Comparison of ENCODE assay signal across 9 mouse cellular contexts in the genomic region with DNA sequence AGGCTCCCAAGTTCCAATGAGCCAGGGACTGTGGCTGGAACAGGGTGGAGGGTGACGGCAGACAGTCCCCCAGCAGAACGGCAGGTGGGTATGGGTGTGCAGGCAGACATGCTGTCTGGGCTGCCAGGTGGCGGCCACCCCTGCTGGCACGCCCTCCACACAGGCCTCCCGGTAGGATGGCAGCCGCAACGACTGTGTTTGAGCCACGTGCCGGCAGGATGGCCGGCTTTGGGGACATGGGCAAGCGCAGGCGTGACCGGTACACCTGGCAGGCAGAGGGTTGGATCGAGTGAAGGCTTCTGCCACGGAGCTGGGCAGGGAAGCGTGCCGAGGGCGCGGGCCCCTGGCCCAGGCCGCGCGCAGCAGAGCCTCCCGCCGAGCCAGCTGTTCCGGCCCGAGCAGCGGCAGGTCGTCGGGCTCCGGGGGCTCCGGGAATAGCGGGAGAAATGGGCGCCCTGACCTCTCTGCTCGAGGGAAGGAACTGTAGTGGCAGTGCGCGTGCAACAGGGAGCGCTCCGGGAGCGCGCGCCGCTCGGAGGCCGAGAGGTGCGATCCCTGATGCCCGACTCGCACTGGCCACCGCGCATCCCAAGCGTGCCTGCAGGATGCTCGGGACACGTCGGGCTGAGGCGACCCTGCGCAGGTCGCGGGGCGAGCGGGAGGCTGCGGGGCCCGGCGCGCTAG. TPM values are rescaled to one million over a fixed set of nuclear protein-coding genes. Genes with fewer than 3 reads are reported as not detected.
DNase-seq lines count a peak whose midpoint lies in the region; ATAC-seq and TF ChIP-seq lines count a peak whose summit lies in the region.
"Had no signal": no experiment of that assay in that cellular context is flagged by ENCODE, and none has a peak within 500 bp of the region (broad histone marks: within the 10 kb centered on the region; RNA-seq: fewer than 3 reads in every experiment).

No protein-coding gene starts in this region.

- no peak for TF ChIP-seq CTCF in testis, adult 2 months (IDR thresholded peaks at IDR 0.05; ENCODE audit: control insufficient read depth, insufficient read depth, insufficient replicate concordance, low read depth, low read length)

- H3K27me3 ChIP-seq in testis, adult 2 months (ENCODE audit: control insufficient read depth, insufficient read depth, low read length), result no peaks in the 10 kb centered on the region
- peaks cover 33% of the 10 kb centered on the region for H3K27me3 ChIP-seq in neural tube, embryonic 14.5 days (ENCODE audit: control insufficient read depth, insufficient read depth, low read length)

- no peaks in the 10 kb centered on the region for H3K9me3 ChIP-seq in neural tube, embryonic 14.5 days (ENCODE audit: control insufficient read depth, low read length)

- WGBS in neural tube, embryonic 14.5 days, result 2% methylated on average over 43 of the region's 63 CpGs

- TF ChIP-seq POLR2A in testis, adult 2 months (IDR thresholded peaks at IDR 0.05; ENCODE audit: control insufficient read depth, low read depth, low read length), result no peak

- peak overlapping the region; percentile 48 for H3K9ac ChIP-seq in neural tube, embryonic 14.5 days (replicated peaks; ENCODE audit: low read depth, low read length)

- H3K36me3 ChIP-seq in testis, adult 2 months (ENCODE audit: control insufficient read depth, insufficient read depth, low read length), result no peaks in the 10 kb centered on the region
- no peaks in the 10 kb centered on the region for H3K36me3 ChIP-seq in neural tube, embryonic 14.5 days (ENCODE audit: control insufficient read depth, insufficient read depth, low read length)

- peak overlapping the region; percentile 5 for H3K4me3 ChIP-seq in testis, adult 2 months (ENCODE audit: control insufficient read depth, low read depth, low read length)
- H3K4me3 ChIP-seq in neural tube, embryonic 14.5 days (ENCODE audit: low read depth, low read length), result peak overlapping the region; percentile 40
- H3K4me3 ChIP-seq: erythroblast, embryonic 14.5 days had no signal

- ATAC-seq in neural tube, embryonic 14.5 days (ENCODE audit: low read depth), result 0 out of 2 replicates have a peak, but pooled peaks have one; percentile 15

- peak; percentile 50 to 64 for DNase-seq in cerebellum, adult 18-20 months
- no peak for DNase-seq in cerebellum, adult 9-10 months
- DNase-seq in testis, postnatal 14 days (ENCODE audit: low spot score), result no peak
- DNase-seq in kidney, postnatal 4 days, result peak; percentile 49 to 52
- DNase-seq in left cerebral cortex, adult 8-10 months (ENCODE audit: low spot score in 2 of 2), result no peak
- no peak for DNase-seq in lung, postnatal 36 days

- H3K4me2 ChIP-seq in neural tube, embryonic 14.5 days (ENCODE audit: low read depth, low read length), result peak overlapping the region; percentile 89

- H3K4me1 ChIP-seq in testis, adult 2 months (ENCODE audit: control insufficient read depth, insufficient read depth, low read length), result peaks cover 14% of the 10 kb centered on the region
- peaks cover 12% of the 10 kb centered on the region; the same call in 1 of the 2 replicates for H3K4me1 ChIP-seq in neural tube, embryonic 14.5 days (ENCODE audit: control insufficient read depth, insufficient read depth, low read length)

- no peak overlapping the region for H3K27ac ChIP-seq in testis, adult 2 months (ENCODE audit: control insufficient read depth, insufficient read depth, low read depth, low read length)
- H3K27ac ChIP-seq in neural tube, embryonic 14.5 days (ENCODE audit: low read depth, low read length), result no peak overlapping the region

RNA-seq across cellular contexts. Expression of gene Grin2c, which starts 17.2 kb away (rescaled TPM):
- 1.2 and 1.5 TPM in 2 replicates for polyA plus RNA-seq in testis, adult 2 months (2012; rRNA removed)
- 0.24 and 0.45 TPM in 2 replicates for polyA plus RNA-seq in neural tube, embryonic 14.5 days (2014; fragmentation: Nextera tagmentation; extraction: Ambion mirVana)
- 10 to 100 TPM; 32.4 to 37.5 (median 36.3) TPM for total RNA-seq in left cerebral cortex, adult 8-10 months (2022)

RNA-seq across cellular contexts. Expression of gene Fdxr, which starts 27.0 kb away (rescaled TPM):
- 28.0 and 30.7 TPM in 2 replicates for polyA plus RNA-seq in testis, adult 2 months (2012; rRNA removed)
- 12.5 and 14.6 TPM in 2 replicates for polyA plus RNA-seq in neural tube, embryonic 14.5 days (2014; fragmentation: Nextera tagmentation; extraction: Ambion mirVana)
- total RNA-seq in left cerebral cortex, adult 8-10 months (2022), result 10 to 100 TPM; 15.1 to 20.1 (median 17.5) TPM

RNA-seq across cellular contexts. Expression of gene Fads6, which starts 47.6 kb away (rescaled TPM):
- 6.4 and 7.0 TPM in 2 replicates for polyA plus RNA-seq in testis, adult 2 months (2012; rRNA removed)
- 1.4 and 1.9 TPM in 2 replicates for polyA plus RNA-seq in neural tube, embryonic 14.5 days (2014; fragmentation: Nextera tagmentation; extraction: Ambion mirVana)
- 10 to 100 TPM; 18.4 to 21.9 (median 20.2) TPM for total RNA-seq in left cerebral cortex, adult 8-10 months (2022)

RNA-seq across cellular contexts. Expression of gene Otop2, which starts 57.1 kb away (rescaled TPM):
- 8.5 and 8.9 TPM in 2 replicates for polyA plus RNA-seq in testis, adult 2 months (2012; rRNA removed)
- polyA plus RNA-seq in neural tube, embryonic 14.5 days (2014; fragmentation: Nextera tagmentation; extraction: Ambion mirVana), result 0.12 TPM in 1 of 2 replicates, not detected in the other
- total RNA-seq in left cerebral cortex, adult 8-10 months (2022), result 1 to 10 TPM in 3 of 4 experiments, under 1 TPM in 1; 0.91 to 3.2 (median 1.5) TPM
- polyA plus RNA-seq: erythroblast, embryonic 14.5 days had no signal

Comparison
In these comparisons a context has a peak if more than half of its experiments do, and no peak if none do; other contexts are left out.
1. DNase-seq: peak in cerebellum, adult 18-20 months (2 of 2) and kidney, postnatal 4 days (2 of 2); none in cerebellum, adult 9-10 months (single experiment), testis, postnatal 14 days (single experiment), left cerebral cortex, adult 8-10 months (0 of 2) and lung, postnatal 36 days (single experiment).